Mouse (Mus musculus) E14TG2a.4 (cell line): Measurements from ENCODE around the gene Gm45713.

Source experiments
- CTCF ChIP-seq: conservative IDR thresholded peaks from 2 replicates; pipeline ENCODE4 v1.5.1; 2014; ENCODE audit warnings: low read length
- NANOG ChIP-seq: IDR thresholded peaks from 2 replicates; pipeline ENCODE4 v1.6.1; 2014; ENCODE audit warnings: borderline replicate concordance, low read length, mixed read lengths
- POU5F1 ChIP-seq: IDR thresholded peaks from 2 replicates; pipeline ENCODE4 v1.6.1; 2014; ENCODE audit warnings: low read length, borderline replicate concordance

GRCm38 (mm10) chr7:45153586-45153985, 17.6 kb upstream of the Gm45713 start:
- TF ChIP-seq CTCF (no peak), NANOG (no peak), POU5F1 (no peak)
